Mouse (Mus musculus): ENCODE results near the gene Serpina3f. TPM values are rescaled to one million over a fixed set of nuclear protein-coding genes. Genes with fewer than 3 reads are reported as not detected.
"Not testable (repeated sequence)": the region's sequence is repeated elsewhere in the genome, so short reads cannot be mapped to it uniquely, and the experiment has no call there.

The Serpina3f gene
- total RNA-seq, 1 experiment = not detected

GRCm38 (mm10) chr12:104235915-104236314, 21.6 kb downstream of the Serpina3f start, which contains the start of gene Serpina3g:
TSS of gene Serpina3g (plus strand) at chr12:104236245.
- no peak within 1 kb of the TSS for H3K4me3 ChIP-seq (ENCODE audit: insufficient read depth in 1 of 2, low read depth in 1 of 2, low read length in 2 of 2, poor library complexity in 1 of 2, severe bottlenecking in 1 of 2)
- no peaks in the 10 kb centered on the region for H3K36me3 ChIP-seq (ENCODE audit: control insufficient read depth, insufficient read depth, low read length, poor library complexity, severe bottlenecking)
- H3K9ac ChIP-seq (ENCODE audit: insufficient read depth, low read depth, low read length, poor library complexity, severe bottlenecking) = no peak within 1 kb of the TSS
- in situ Hi-C loops (cut with MboI; ENCODE audit: low sequenced_read_pairs in 2 of 2, unreplicated experiment in 2 of 2) = no loop called here
- H3K27ac ChIP-seq (ENCODE audit: insufficient read depth, low read depth, low read length, poor library complexity, severe bottlenecking) = no peak within 1 kb of the TSS
- TF ChIP-seq ZNF384 (IDR thresholded peaks at IDR 0.05; ENCODE audit: low read depth, low read length) = no peak
- H3K4me1 ChIP-seq (ENCODE audit: control insufficient read depth in 2 of 2, insufficient read depth in 2 of 2, low read length in 2 of 2, poor library complexity in 1 of 2) = no peaks in the 10 kb centered on the region
- no peaks in the 10 kb centered on the region for H3K9me3 ChIP-seq (ENCODE audit: control insufficient read depth, insufficient read depth, low read depth, low read length)
- DNase-seq (ENCODE audit: low read depth, low spot score) = no peak

- in situ Hi-C loops (cut with MboI; ENCODE audit: low sequenced_read_pairs in 2 of 2, unreplicated experiment in 2 of 2); H3K4me1 ChIP-seq (ENCODE audit: control insufficient read depth in 2 of 2, insufficient read depth in 2 of 2, low read length in 2 of 2, poor library complexity in 1 of 2); DNase-seq (ENCODE audit: low read depth, low spot score); H3K9ac ChIP-seq (ENCODE audit: insufficient read depth, low read depth, low read length, poor library complexity, severe bottlenecking); H3K27ac ChIP-seq (ENCODE audit: insufficient read depth, low read depth, low read length, poor library complexity, severe bottlenecking); H3K36me3 ChIP-seq (ENCODE audit: control insufficient read depth, insufficient read depth, low read length, poor library complexity, severe bottlenecking); H3K4me3 ChIP-seq (ENCODE audit: insufficient read depth in 1 of 2, low read depth in 1 of 2, low read length in 2 of 2, poor library complexity in 1 of 2, severe bottlenecking in 1 of 2); H3K9me3 ChIP-seq (ENCODE audit: control insufficient read depth, insufficient read depth, low read depth, low read length): not testable (repeated sequence)
These were observed 23.7 kb downstream of the Serpina3f start for GRCm38 (mm10) chr12:104238048-104238447.

- in situ Hi-C loops (cut with MboI; ENCODE audit: low sequenced_read_pairs in 2 of 2, unreplicated experiment in 2 of 2) = no loop called here
- no peaks in the 10 kb centered on the region for H3K9me3 ChIP-seq (ENCODE audit: control insufficient read depth, insufficient read depth, low read depth, low read length)
- H3K36me3 ChIP-seq (ENCODE audit: control insufficient read depth, insufficient read depth, low read length, poor library complexity, severe bottlenecking) = no peaks in the 10 kb centered on the region
- H3K4me1 ChIP-seq (ENCODE audit: control insufficient read depth in 2 of 2, insufficient read depth in 2 of 2, low read length in 2 of 2, poor library complexity in 1 of 2) = no peaks in the 10 kb centered on the region; a peak in 2 of 4 replicates
- no peak overlapping the region for H3K4me3 ChIP-seq (ENCODE audit: insufficient read depth in 1 of 2, low read depth in 1 of 2, low read length in 2 of 2, poor library complexity in 1 of 2, severe bottlenecking in 1 of 2)
- H3K9ac ChIP-seq (ENCODE audit: insufficient read depth, low read depth, low read length, poor library complexity, severe bottlenecking) = no peak overlapping the region
- no peak overlapping the region for H3K27ac ChIP-seq (ENCODE audit: insufficient read depth, low read depth, low read length, poor library complexity, severe bottlenecking)
- DNase-seq (ENCODE audit: low read depth, low spot score) = no peak
- TF ChIP-seq MAFK (IDR thresholded peaks at IDR 0.05; ENCODE audit: insufficient read depth, low read depth, low read length) = no peak
These were observed 29.0 kb downstream of the Serpina3f start for GRCm38 (mm10) chr12:104243307-104243706.

DNA sequence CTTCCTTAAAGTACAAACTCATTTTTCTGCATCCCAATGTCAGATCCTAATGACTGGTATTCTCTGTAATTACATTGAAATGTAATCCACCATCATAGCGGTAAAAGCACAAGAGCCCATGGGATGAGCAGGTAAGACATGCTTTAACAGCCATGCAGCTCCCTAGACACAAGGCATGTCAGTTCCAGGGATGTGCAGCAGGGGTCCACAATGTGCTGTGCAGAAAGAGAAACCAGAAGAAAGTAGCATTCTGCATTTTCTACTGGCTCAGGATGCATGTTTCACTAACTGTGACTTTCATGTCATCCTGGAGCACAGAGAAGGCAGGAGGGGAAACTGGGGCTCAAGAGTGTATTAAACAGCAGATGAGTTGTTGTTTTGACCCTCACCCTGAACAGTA, 30.7 kb downstream of the Serpina3f start:
- in situ Hi-C loops (cut with MboI; ENCODE audit: low sequenced_read_pairs in 2 of 2, unreplicated experiment in 2 of 2) = no loop called here
- no peaks in the 10 kb centered on the region for H3K36me3 ChIP-seq (ENCODE audit: control insufficient read depth, insufficient read depth, low read length, poor library complexity, severe bottlenecking)
- no peaks in the 10 kb centered on the region; a peak in 2 of 4 replicates for H3K4me1 ChIP-seq (ENCODE audit: control insufficient read depth in 2 of 2, insufficient read depth in 2 of 2, low read length in 2 of 2, poor library complexity in 1 of 2)
- TF ChIP-seq HCFC1 (IDR thresholded peaks at IDR 0.05; ENCODE audit: borderline replicate concordance, insufficient read depth, low read length) (no peak), ZNF384 (IDR thresholded peaks at IDR 0.05; ENCODE audit: low read depth, low read length) (no peak), CHD2 (IDR thresholded peaks at IDR 0.05; ENCODE audit: low read depth, low read length) (no peak), MAFK (IDR thresholded peaks at IDR 0.05; ENCODE audit: insufficient read depth, low read depth, low read length) (no peak), ZC3H11A (IDR thresholded peaks at IDR 0.05; ENCODE audit: borderline replicate concordance, low read depth, low read length) (no peak)
- H3K27ac ChIP-seq (ENCODE audit: insufficient read depth, low read depth, low read length, poor library complexity, severe bottlenecking) = no peak overlapping the region
- no peak for DNase-seq (ENCODE audit: low read depth, low spot score)
- no peak overlapping the region for H3K4me3 ChIP-seq (ENCODE audit: insufficient read depth in 1 of 2, low read depth in 1 of 2, low read length in 2 of 2, poor library complexity in 1 of 2, severe bottlenecking in 1 of 2)
- no peaks in the 10 kb centered on the region for H3K9me3 ChIP-seq (ENCODE audit: control insufficient read depth, insufficient read depth, low read depth, low read length)
- H3K9ac ChIP-seq (ENCODE audit: insufficient read depth, low read depth, low read length, poor library complexity, severe bottlenecking) = no peak overlapping the region

DNA sequence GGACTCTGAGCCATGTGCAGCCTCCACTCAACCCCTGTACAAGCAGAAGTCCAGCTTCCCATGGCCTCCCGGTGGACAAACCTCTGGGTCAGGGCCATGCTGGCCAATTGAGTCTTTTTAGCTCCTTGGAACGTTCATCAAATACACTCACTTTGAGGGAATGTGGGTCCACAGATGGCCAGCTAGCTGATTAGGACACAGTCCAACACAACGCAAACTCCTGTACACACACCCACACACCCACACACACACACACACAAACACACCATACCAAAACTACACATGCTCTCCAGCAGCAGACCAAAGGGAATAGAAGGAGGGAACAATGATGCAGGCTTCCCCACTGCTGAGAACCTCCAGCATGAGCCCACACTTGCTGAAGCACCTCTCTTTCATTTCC, 31.3 kb downstream of the Serpina3f start:
- Histone ChIP-seq H3K4me3 (ENCODE audit: insufficient read depth in 1 of 2, low read depth in 1 of 2, low read length in 2 of 2, poor library complexity in 1 of 2, severe bottlenecking in 1 of 2) (no peak overlapping the region), H3K27ac (ENCODE audit: insufficient read depth, low read depth, low read length, poor library complexity, severe bottlenecking) (no peak overlapping the region), H3K4me1 (ENCODE audit: control insufficient read depth in 2 of 2, insufficient read depth in 2 of 2, low read length in 2 of 2, poor library complexity in 1 of 2) (no peaks in the 10 kb centered on the region; a peak in 2 of 4 replicates), H3K36me3 (ENCODE audit: control insufficient read depth, insufficient read depth, low read length, poor library complexity, severe bottlenecking) (no peaks in the 10 kb centered on the region), H3K9me3 (ENCODE audit: control insufficient read depth, insufficient read depth, low read depth, low read length) (no peaks in the 10 kb centered on the region), H3K9ac (ENCODE audit: insufficient read depth, low read depth, low read length, poor library complexity, severe bottlenecking) (no peak overlapping the region)
- no peak for TF ChIP-seq MAFK (IDR thresholded peaks at IDR 0.05; ENCODE audit: insufficient read depth, low read depth, low read length)
- no peak for DNase-seq (ENCODE audit: low read depth, low spot score)
- in situ Hi-C loops (cut with MboI; ENCODE audit: low sequenced_read_pairs in 2 of 2, unreplicated experiment in 2 of 2) = no loop called here
